Mouse (Mus musculus): ENCODE data around the gene Tsen15. TPM values are rescaled to one million over a fixed set of nuclear protein-coding genes. Genes with fewer than 3 reads are reported as not detected.

Tsen15 gene
- 80.2 and 82.4 TPM in 2 replicates for polyA plus RNA-seq (2015; fragmentation: Nextera tagmentation; extraction: Ambion mirVana)

DNA sequence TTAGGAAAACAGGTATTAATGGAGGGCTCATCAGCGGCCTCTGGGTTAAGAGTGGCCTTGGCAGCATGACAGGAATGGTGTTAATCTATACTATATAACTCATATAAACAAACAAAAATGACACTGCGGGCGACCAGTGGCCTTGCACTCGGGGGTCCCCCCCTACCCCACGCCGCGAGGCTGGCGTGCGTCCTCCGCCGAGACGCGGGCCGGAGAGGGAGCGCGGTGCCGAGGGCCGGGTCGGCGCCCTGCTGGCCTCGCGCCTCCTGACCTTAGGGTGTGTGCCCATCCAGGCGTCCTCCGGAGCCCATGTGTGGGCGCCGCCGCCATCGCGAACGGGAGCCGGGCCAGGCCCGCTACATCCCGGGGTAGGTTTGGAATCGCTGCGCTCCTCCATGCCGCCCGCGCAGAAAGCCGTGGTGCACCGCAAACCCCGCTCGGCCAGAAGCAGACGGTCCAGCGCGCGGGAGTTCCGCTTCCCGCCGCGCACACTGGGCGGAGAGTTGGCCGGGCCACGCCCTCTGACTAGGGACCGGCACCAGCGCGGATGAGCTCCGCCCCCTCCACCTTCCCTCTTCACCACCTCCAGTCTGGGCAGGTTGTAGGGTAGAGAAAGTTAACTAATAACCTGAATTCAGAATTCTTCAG lies at the start of gene Tsen15:
Gene Tsen15, minus strand, starts transcription at position 501 of the 648 bp plus-strand sequence.
- Histone ChIP-seq H3K36me3 (peaks cover 9% of the 10 kb centered on the region; the same call in 1 of the 2 replicates), H3K4me1 (0 out of 2 replicates have a peak, but pooled peaks cover 5% of the 10 kb centered on the region), H3K4me2 (peak within 1 kb of the TSS; percentile 57), H3K9ac (peak within 1 kb of the TSS; percentile 80), H3K27me3 (no peaks in the 10 kb centered on the region), H3K27ac (peak within 1 kb of the TSS; percentile 45; the same call in 1 of the 2 replicates), H3K4me3 (peak within 1 kb of the TSS; percentile 84), H3K9me3 (no peaks in the 10 kb centered on the region)
- under 1% methylated on average over 57 of the region's 57 CpGs for WGBS
- ATAC-seq (ENCODE audit: borderline replicate concordance, extremely low read depth, low FRiP score, low TSS enrichment) = peak; percentile 98

DNA sequence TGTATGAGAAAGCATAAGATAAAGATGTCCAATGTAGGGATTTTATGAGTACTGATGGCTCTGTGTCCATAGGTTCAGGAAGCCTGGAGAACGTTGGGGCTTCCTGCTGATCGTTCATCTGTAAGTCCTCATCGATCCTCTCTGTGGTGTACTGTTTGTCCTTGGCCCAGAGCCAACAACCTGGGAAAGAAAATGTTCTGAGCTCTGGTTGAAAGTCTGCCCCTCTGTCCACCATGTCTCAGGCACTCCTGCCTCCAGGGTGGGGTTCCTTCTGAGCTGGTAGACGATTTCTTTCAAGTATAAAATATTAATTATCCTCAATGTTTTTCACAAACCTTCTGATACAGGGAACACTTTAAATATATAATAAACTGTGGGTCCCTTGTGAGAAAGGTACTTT lies 47.7 kb upstream of the Tsen15 start:
- 56% methylated on average over 4 of the region's 4 CpGs for WGBS
- no peak for ATAC-seq (ENCODE audit: borderline replicate concordance, extremely low read depth, low FRiP score, low TSS enrichment)
- H3K4me1 ChIP-seq = no peaks in the 10 kb centered on the region
- no peaks in the 10 kb centered on the region for H3K27me3 ChIP-seq
- no peak overlapping the region for H3K9ac ChIP-seq
- H3K27ac ChIP-seq = no peak overlapping the region
- H3K4me2 ChIP-seq = no peak overlapping the region
- no peak overlapping the region for H3K4me3 ChIP-seq
- H3K9me3 ChIP-seq = no peaks in the 10 kb centered on the region
- H3K36me3 ChIP-seq = no peaks in the 10 kb centered on the region

GRCm38 (mm10) chr1:152429805-152430204 lies 43.3 kb upstream of the Tsen15 start:
- H3K9me3 ChIP-seq = no peaks in the 10 kb centered on the region
- H3K27ac ChIP-seq = no peak overlapping the region
- peaks cover 5% of the 10 kb centered on the region; the same call in 1 of the 2 replicates for H3K4me1 ChIP-seq
- H3K4me2 ChIP-seq = no peak overlapping the region
- no peaks in the 10 kb centered on the region for H3K36me3 ChIP-seq
- no peak overlapping the region for H3K9ac ChIP-seq
- ATAC-seq (ENCODE audit: borderline replicate concordance, extremely low read depth, low FRiP score, low TSS enrichment) = no peak
- peaks cover 3% of the 10 kb centered on the region; the same call in 1 of the 2 replicates for H3K27me3 ChIP-seq
- no peak overlapping the region for H3K4me3 ChIP-seq
- 75% methylated on average over 7 of the region's 7 CpGs for WGBS

- peak overlapping the region; percentile 27; the same call in 1 of the 2 replicates for H3K4me2 ChIP-seq
- peaks cover 7% of the 10 kb centered on the region; the same call in 1 of the 2 replicates for H3K4me1 ChIP-seq
- H3K27ac ChIP-seq = no peak overlapping the region
- H3K27me3 ChIP-seq = peaks cover 3% of the 10 kb centered on the region; the same call in 1 of the 2 replicates
- no peak for ATAC-seq (ENCODE audit: borderline replicate concordance, extremely low read depth, low FRiP score, low TSS enrichment)
- H3K9ac ChIP-seq = no peak overlapping the region
- no peaks in the 10 kb centered on the region for H3K9me3 ChIP-seq
- no peak overlapping the region for H3K4me3 ChIP-seq
- no peaks in the 10 kb centered on the region for H3K36me3 ChIP-seq
- 40% methylated on average over 12 of the region's 12 CpGs for WGBS
Measured at GRCm38 (mm10) chr1:152427912-152428581, 41.6 kb upstream of the Tsen15 start.

- no peaks in the 10 kb centered on the region for H3K36me3 ChIP-seq
- H3K4me2 ChIP-seq = no peak overlapping the region
- ATAC-seq (ENCODE audit: borderline replicate concordance, extremely low read depth, low FRiP score, low TSS enrichment) = no peak; the same call in 1 of the 2 replicates
- no peaks in the 10 kb centered on the region; the same call in 1 of the 2 replicates for H3K27me3 ChIP-seq
- H3K27ac ChIP-seq = no peak overlapping the region
- no peaks in the 10 kb centered on the region for H3K9me3 ChIP-seq
- 80% methylated on average over 3 of the region's 3 CpGs for WGBS
- peaks cover 18% of the 10 kb centered on the region for H3K4me1 ChIP-seq
- H3K4me3 ChIP-seq = no peak overlapping the region
- no peak overlapping the region for H3K9ac ChIP-seq
Measured at GRCm38 (mm10) chr1:152423052-152423451, 36.6 kb upstream of the Tsen15 start.

- no peak overlapping the region for H3K4me2 ChIP-seq
- H3K4me3 ChIP-seq = no peak overlapping the region
- H3K4me1 ChIP-seq = peaks cover 25% of the 10 kb centered on the region
- no peak overlapping the region for H3K27ac ChIP-seq
- no peaks in the 10 kb centered on the region; the same call in 1 of the 2 replicates for H3K27me3 ChIP-seq
- no peak overlapping the region for H3K9ac ChIP-seq
- no peak for ATAC-seq (ENCODE audit: borderline replicate concordance, extremely low read depth, low FRiP score, low TSS enrichment)
- H3K9me3 ChIP-seq = no peaks in the 10 kb centered on the region
- no peaks in the 10 kb centered on the region for H3K36me3 ChIP-seq
- WGBS = 62% methylated on average over 3 of the region's 3 CpGs
Measured at GRCm38 (mm10) chr1:152422295-152422694, 35.8 kb upstream of the Tsen15 start.

GRCm38 (mm10) chr1:152417602-152418001 lies 31.1 kb upstream of the Tsen15 start:
- Histone ChIP-seq H3K4me1 (peaks cover 35% of the 10 kb centered on the region), H3K27me3 (peaks cover 4% of the 10 kb centered on the region; the same call in 1 of the 2 replicates), H3K9me3 (no peaks in the 10 kb centered on the region), H3K9ac (no peak overlapping the region), H3K4me3 (no peak overlapping the region), H3K27ac (peak overlapping the region; percentile 69), H3K4me2 (no peak overlapping the region), H3K36me3 (no peaks in the 10 kb centered on the region)
- 21% methylated on average over 5 of the region's 5 CpGs for WGBS
- peak; percentile 92 for ATAC-seq (ENCODE audit: borderline replicate concordance, extremely low read depth, low FRiP score, low TSS enrichment)

GRCm38 (mm10) chr1:152416306-152416904 lies 29.9 kb upstream of the Tsen15 start:
- H3K9ac ChIP-seq = no peak overlapping the region
- H3K27ac ChIP-seq = 0 out of 2 replicates have a peak overlapping the region, but pooled peaks have one; percentile 69
- no peaks in the 10 kb centered on the region for H3K36me3 ChIP-seq
- peaks cover 4% of the 10 kb centered on the region; the same call in 1 of the 2 replicates for H3K27me3 ChIP-seq
- no peak overlapping the region for H3K4me3 ChIP-seq
- peaks cover 33% of the 10 kb centered on the region for H3K4me1 ChIP-seq
- peak; percentile 70 for ATAC-seq (ENCODE audit: borderline replicate concordance, extremely low read depth, low FRiP score, low TSS enrichment)
- WGBS = 43% methylated on average over 13 of the region's 13 CpGs
- no peaks in the 10 kb centered on the region for H3K9me3 ChIP-seq
- H3K4me2 ChIP-seq = no peak overlapping the region

DNA sequence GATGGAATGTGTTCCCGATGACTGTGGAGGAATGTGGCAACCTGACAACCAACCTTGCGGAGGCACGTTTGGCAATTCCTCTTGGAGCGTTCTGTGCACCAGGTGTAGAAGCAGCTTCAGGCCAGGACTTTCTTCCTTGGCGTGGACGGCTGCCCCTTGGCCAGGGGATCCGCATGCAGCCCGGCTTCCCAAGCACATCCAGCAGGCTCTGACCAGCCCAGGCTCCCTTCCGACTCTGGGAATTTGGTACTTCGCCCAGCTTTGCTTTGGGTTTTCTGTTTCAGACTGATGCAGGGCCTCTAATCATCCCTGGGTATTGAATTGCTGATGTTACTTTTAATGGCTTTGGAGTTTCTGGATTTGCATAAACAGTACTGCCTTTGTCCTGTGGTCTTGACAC lies 28.0 kb upstream of the Tsen15 start:
- Histone ChIP-seq H3K4me1 (peaks cover 29% of the 10 kb centered on the region), H3K27ac (no peak overlapping the region), H3K27me3 (0 out of 2 replicates have a peak, but pooled peaks cover 4% of the 10 kb centered on the region), H3K9ac (no peak overlapping the region), H3K4me3 (no peak overlapping the region), H3K9me3 (no peaks in the 10 kb centered on the region), H3K4me2 (no peak overlapping the region), H3K36me3 (no peaks in the 10 kb centered on the region)
- 67% methylated on average over 10 of the region's 10 CpGs for WGBS
- ATAC-seq (ENCODE audit: borderline replicate concordance, extremely low read depth, low FRiP score, low TSS enrichment) = no peak

DNA sequence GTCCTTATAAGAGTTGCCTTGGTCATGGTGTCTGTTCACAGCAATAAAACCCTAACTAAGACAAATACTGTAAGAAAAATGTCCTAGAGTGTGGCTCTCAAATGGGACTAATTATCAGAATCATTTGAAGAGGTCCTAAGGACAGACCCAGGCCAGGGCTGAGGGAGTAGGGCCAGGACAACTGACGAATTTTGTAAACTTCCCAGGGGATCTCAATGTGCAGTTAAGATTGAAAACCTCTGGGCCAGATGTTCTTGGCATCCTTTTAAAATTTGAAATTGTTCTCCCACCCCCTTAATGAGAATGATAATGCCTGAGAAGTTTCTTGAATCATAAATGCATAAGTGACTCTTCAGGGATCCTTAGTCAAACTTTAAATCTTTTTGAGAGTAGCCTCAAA lies 27.5 kb upstream of the Tsen15 start:
- no peak overlapping the region for H3K4me2 ChIP-seq
- H3K9ac ChIP-seq = no peak overlapping the region
- H3K27me3 ChIP-seq = 0 out of 2 replicates have a peak, but pooled peaks cover 4% of the 10 kb centered on the region
- no peaks in the 10 kb centered on the region for H3K36me3 ChIP-seq
- no peak overlapping the region for H3K27ac ChIP-seq
- H3K9me3 ChIP-seq = no peaks in the 10 kb centered on the region
- no peak overlapping the region for H3K4me3 ChIP-seq
- peaks cover 29% of the 10 kb centered on the region for H3K4me1 ChIP-seq
- ATAC-seq (ENCODE audit: borderline replicate concordance, extremely low read depth, low FRiP score, low TSS enrichment) = no peak
- 56% methylated on average over 1 of the region's 1 CpGs for WGBS

DNA sequence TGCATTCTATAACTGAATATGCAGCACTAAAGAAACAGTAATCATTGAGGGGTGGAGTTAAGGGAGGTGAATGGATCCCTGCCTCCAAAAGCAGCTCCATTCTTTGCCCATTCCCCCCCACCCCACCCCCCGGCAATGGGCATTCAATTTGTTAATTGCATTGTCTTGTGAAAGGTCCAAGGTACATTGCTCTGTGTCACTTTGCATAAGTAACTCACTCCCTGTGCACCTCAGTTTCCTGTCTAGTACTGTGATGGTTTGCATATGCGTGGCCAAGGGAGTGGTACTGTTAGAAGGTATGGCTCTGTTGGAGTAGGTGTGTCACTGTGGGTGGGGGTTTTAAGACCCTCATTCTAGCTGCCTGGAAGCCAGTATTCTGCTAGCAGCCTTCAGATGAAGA lies 26.6 kb upstream of the Tsen15 start:
- H3K27me3 ChIP-seq = 0 out of 2 replicates have a peak, but pooled peaks cover 4% of the 10 kb centered on the region
- no peak overlapping the region for H3K4me2 ChIP-seq
- H3K4me3 ChIP-seq = no peak overlapping the region
- H3K9ac ChIP-seq = no peak overlapping the region
- no peak overlapping the region for H3K27ac ChIP-seq
- ATAC-seq (ENCODE audit: borderline replicate concordance, extremely low read depth, low FRiP score, low TSS enrichment) = no peak
- no peaks in the 10 kb centered on the region for H3K36me3 ChIP-seq
- peaks cover 23% of the 10 kb centered on the region for H3K4me1 ChIP-seq
- no peaks in the 10 kb centered on the region for H3K9me3 ChIP-seq
- 94% methylated on average over 2 of the region's 2 CpGs for WGBS
